Mouse (Mus musculus) layer of hippocampus, adult 18-20 months (tissue): ENCODE measurements around the gene Emx2. TPM values are rescaled to one million over a fixed set of nuclear protein-coding genes. Genes with fewer than 3 reads are reported as not detected.

Source experiments
- total RNA-seq, 2 experiments: library from RNA; stranded (reverse); gene quantifications; 2 replicates each; pipeline ENCODE4 v1.2.3; 2021

The Emx2 gene
- total RNA-seq, 2 experiments from 2014 or later = 29.4 to 31.3 TPM

Other genes starting within 250 kb of the Emx2 start
- gene Kcnk18, start 239.2 kb upstream of the Emx2 start, total RNA-seq = not detected
- gene Slc18a2, start 197.5 kb upstream of the Emx2 start, total RNA-seq = under 1 TPM; 0.86 to 0.92 TPM
- 100 to 1,000 TPM; 290 to 310 TPM for gene Rps12-ps3, start 136.1 kb upstream of the Emx2 start, total RNA-seq
- gene Pdzd8, start 112.6 kb upstream of the Emx2 start, total RNA-seq = 10 to 100 TPM; 49.7 to 52.6 TPM